11 mouse cellular contexts compared by ENCODE assay signal in the genomic region with DNA sequence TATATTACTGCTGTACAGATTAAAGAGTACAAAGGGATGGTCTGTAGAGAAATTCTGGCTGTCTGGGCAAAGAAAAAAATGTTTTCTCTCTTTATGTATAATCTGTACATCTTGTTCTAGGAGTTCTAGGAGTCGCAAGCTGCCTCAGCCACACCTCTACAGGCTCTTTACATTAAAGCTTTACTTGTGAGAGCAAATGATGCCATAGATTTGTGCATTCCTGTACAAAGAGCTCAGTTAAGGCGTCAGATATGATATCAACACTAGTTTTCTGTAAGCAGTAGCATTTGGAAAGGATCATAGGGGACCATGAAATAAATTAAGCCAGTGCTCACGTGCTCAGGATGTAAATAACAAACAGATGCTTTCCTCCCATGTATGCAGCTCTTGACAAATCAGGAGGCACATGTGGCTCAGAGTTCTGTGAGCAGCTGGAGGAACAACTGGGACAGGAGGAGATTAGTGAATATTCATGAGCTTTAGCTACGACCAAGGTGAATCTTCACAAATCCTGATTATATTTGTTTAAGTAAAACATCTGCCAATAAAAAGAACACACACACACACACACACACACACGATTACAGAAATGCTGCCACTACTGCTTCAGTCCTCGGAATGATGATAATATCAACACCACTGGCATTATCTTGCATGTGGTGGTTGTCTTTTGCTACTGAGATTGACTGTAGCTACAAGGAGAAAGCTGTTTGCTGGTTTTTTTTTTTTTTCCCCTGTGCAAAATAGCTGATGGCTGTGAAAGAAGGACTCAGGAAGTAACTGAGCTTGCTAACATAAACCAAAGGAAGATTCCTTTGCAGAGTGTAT.
DNase-seq lines count a peak whose midpoint lies in the region; ATAC-seq lines count a peak whose summit lies in the region.
"Had no signal": no experiment of that assay in that cellular context is flagged by ENCODE, and none has a peak within 500 bp of the region (broad histone marks: within the 10 kb centered on the region; RNA-seq: fewer than 3 reads in every experiment).

No protein-coding gene starts in this region.

- no peak overlapping the region for H3K4me3 ChIP-seq in kidney, embryonic 16.5 days (ENCODE audit: low read length)
- H3K4me3 ChIP-seq in hindbrain, embryonic 16.5 days (ENCODE audit: low read length): no peak overlapping the region
- H3K4me3 ChIP-seq in stomach, embryonic 16.5 days (replicated peaks; ENCODE audit: low read length): no peak overlapping the region

- no peaks in the 10 kb centered on the region for H3K9me3 ChIP-seq in kidney, embryonic 16.5 days (ENCODE audit: low read length)
- H3K9me3 ChIP-seq in hindbrain, embryonic 16.5 days (ENCODE audit: control insufficient read depth, low read length): no peaks in the 10 kb centered on the region
- no peaks in the 10 kb centered on the region for H3K9me3 ChIP-seq in stomach, embryonic 16.5 days (replicated peaks; ENCODE audit: control insufficient read depth, low read length)
- H3K9me3 ChIP-seq: G1E had no signal

- no peaks in the 10 kb centered on the region for H3K36me3 ChIP-seq in kidney, embryonic 16.5 days (ENCODE audit: insufficient read depth, low read length)
- H3K36me3 ChIP-seq in hindbrain, embryonic 16.5 days (ENCODE audit: control insufficient read depth, insufficient read depth, low read length): no peaks in the 10 kb centered on the region
- H3K36me3 ChIP-seq in stomach, embryonic 16.5 days (ENCODE audit: control insufficient read depth, insufficient read depth, low read length): no peaks in the 10 kb centered on the region
- H3K36me3 ChIP-seq: G1E had no signal

- peak overlapping the region; percentile 88 for H3K27ac ChIP-seq in kidney, embryonic 16.5 days (ENCODE audit: low read length)
- peak overlapping the region; percentile 67 for H3K27ac ChIP-seq in hindbrain, embryonic 16.5 days (ENCODE audit: low read depth, low read length)
- peak overlapping the region; percentile 76 for H3K27ac ChIP-seq in stomach, embryonic 16.5 days (ENCODE audit: low read length)

- no peak overlapping the region for H3K4me2 ChIP-seq in kidney, embryonic 16.5 days (replicated peaks; ENCODE audit: low read depth, low read length)
- no peak overlapping the region for H3K4me2 ChIP-seq in hindbrain, embryonic 16.5 days (ENCODE audit: low read length)
- H3K4me2 ChIP-seq in stomach, embryonic 16.5 days (ENCODE audit: low read depth, low read length): peak overlapping the region; percentile 10; the same call in 1 of the 2 replicates

- WGBS in kidney, embryonic 16.5 days: 50% methylated on average over 6 of the region's 6 CpGs
- 34% methylated on average over 6 of the region's 6 CpGs for WGBS in hindbrain, embryonic 16.5 days
- 34% methylated on average over 6 of the region's 6 CpGs for WGBS in stomach, embryonic 16.5 days

- no peak overlapping the region for H3K9ac ChIP-seq in kidney, embryonic 16.5 days (replicated peaks; ENCODE audit: low read length)
- H3K9ac ChIP-seq in hindbrain, embryonic 16.5 days (ENCODE audit: low read depth, low read length): no peak overlapping the region
- no peak overlapping the region for H3K9ac ChIP-seq in stomach, embryonic 16.5 days (ENCODE audit: low read length)

- no peak for DNase-seq in kidney, postnatal 10 days
- DNase-seq in right cerebral cortex, postnatal 10 days (ENCODE audit: low spot score in 2 of 2): peak; percentile 28 to 38
- DNase-seq in right cerebral cortex, postnatal 25 days: no peak
- DNase-seq in thymus, postnatal 36 days: no peak
- no peak for DNase-seq in layer of hippocampus, postnatal 36 days
- DNase-seq: adrenal gland, postnatal 14 days; cerebellum, postnatal 25 days had no signal

- ATAC-seq in kidney, embryonic 16.5 days (ENCODE audit: low FRiP score, low TSS enrichment): no peak
- peak; percentile 87 for ATAC-seq in hindbrain, embryonic 16.5 days
- ATAC-seq in stomach, embryonic 16.5 days (ENCODE audit: insufficient read depth, low FRiP score): no peak

- peaks cover 2% of the 10 kb centered on the region; the same call in 1 of the 2 replicates for H3K4me1 ChIP-seq in kidney, embryonic 16.5 days (ENCODE audit: insufficient read depth, low read length)
- peaks cover 4% of the 10 kb centered on the region; the same call in 1 of the 2 replicates for H3K4me1 ChIP-seq in hindbrain, embryonic 16.5 days (ENCODE audit: control insufficient read depth, insufficient read depth, low read depth, low read length)
- no peaks in the 10 kb centered on the region for H3K4me1 ChIP-seq in stomach, embryonic 16.5 days (ENCODE audit: control insufficient read depth, insufficient read depth, low read length)

- no peaks in the 10 kb centered on the region for H3K27me3 ChIP-seq in kidney, embryonic 16.5 days (ENCODE audit: insufficient read depth, low read length)
- H3K27me3 ChIP-seq in hindbrain, embryonic 16.5 days (replicated peaks; ENCODE audit: control insufficient read depth, insufficient read depth, low read length): no peaks in the 10 kb centered on the region
- no peaks in the 10 kb centered on the region for H3K27me3 ChIP-seq in stomach, embryonic 16.5 days (ENCODE audit: control insufficient read depth, insufficient read depth, low read length)

Comparison
In these comparisons a context has a peak if more than half of its experiments do, and no peak if none do; other contexts are left out.
1. DNase-seq: peak in right cerebral cortex, postnatal 10 days (2 of 2); none in kidney, postnatal 10 days (single experiment), right cerebral cortex, postnatal 25 days (single experiment), thymus, postnatal 36 days (0 of 2) and layer of hippocampus, postnatal 36 days (0 of 2).
2. Peak in every context shown above with its lines, with median percentiles within 50 percentile points of each other: H3K27ac ChIP-seq.